ENCODE assay signal across 10 mouse cellular contexts in genomic region chr1:155526176-155526575, GRCm38 (mm10).
"Had no signal": no experiment of that assay in that cellular context is flagged by ENCODE, and none has a peak within 500 bp of the region (broad histone marks: within the 10 kb centered on the region; RNA-seq: fewer than 3 reads in every experiment).

No protein-coding gene starts in this region.

- DNase-seq: kidney, postnatal 14 days; left cerebral cortex, postnatal 4 days; lung, adult 18-20 months; right cerebral cortex, adult 18-20 months; right cerebral cortex, postnatal 25 days; thymus, postnatal 14 days had no signal

- H3K4me2 ChIP-seq: midbrain, embryonic 12.5 days had no signal

- H3K36me3 ChIP-seq: limb, embryonic 13.5 days; midbrain, embryonic 12.5 days had no signal

- ATAC-seq: midbrain, embryonic 16.5 days had no signal

- H3K27ac ChIP-seq: limb, embryonic 13.5 days; liver, embryonic 14.5 days; midbrain, embryonic 12.5 days had no signal

- H3K9me3 ChIP-seq: midbrain, embryonic 12.5 days had no signal

- H3K4me3 ChIP-seq: limb, embryonic 13.5 days; midbrain, embryonic 12.5 days had no signal

- H3K9ac ChIP-seq: limb, embryonic 13.5 days; liver, embryonic 14.5 days; midbrain, embryonic 12.5 days had no signal
